Mouse (Mus musculus): ENCODE data around the gene Olfr548-ps1.

Gene Olfr548-ps1

DNA sequence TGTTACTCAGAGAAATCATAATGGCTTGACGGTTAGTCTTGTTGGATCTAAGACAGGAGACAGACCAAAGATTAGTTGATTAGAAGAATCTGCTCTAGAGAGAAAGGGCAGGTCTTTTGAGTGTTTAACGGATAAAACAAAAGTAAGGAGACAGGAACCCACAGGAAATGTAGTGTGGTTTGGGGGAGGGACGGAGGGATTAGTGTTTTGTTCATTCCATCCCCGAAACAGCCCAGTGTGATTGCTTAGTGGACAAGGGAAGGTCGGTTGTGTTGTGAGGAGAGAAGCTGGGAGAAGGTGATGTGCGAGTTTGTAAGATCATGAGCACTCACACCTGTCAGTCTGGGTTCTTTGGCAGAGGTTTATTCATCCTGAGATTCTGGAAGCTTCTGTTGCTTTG, 35.3 kb downstream of the Olfr548-ps1 start:
- DNase-seq, result no peak

DNA sequence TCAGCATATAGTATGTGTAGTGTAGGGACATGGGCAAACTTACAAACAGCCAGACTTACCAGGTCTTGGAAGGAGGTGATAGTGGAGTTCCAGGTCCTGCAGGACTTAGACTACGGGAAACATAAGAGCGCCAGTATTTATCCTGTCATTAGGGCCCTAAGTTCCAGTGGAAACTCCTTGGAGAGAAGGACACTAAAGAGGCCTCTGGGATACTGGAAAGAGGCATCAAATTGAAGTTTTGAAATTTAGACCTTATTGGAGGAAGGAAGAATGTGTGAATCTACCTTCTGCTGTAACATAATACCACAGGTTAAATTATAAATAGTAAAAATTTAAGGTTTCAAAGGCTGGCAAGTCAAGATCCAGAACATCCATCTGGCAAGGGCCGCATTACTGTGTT, 51.1 kb downstream of the Olfr548-ps1 start, which contains the start of gene Olfr551:
TSS of gene Olfr551 (minus strand) at position 101 of the 400 bp plus-strand sequence.
- DNase-seq, result no peak

Measured in kidney, postnatal 10 days (tissue).